Mouse (Mus musculus) frontal cortex, adult (tissue): ENCODE measurements around the gene Wapl.

ENCODE experiments used
- ATAC-seq: cut with Nextera tagmentation; 2 replicates; pipeline ENCODE4 v1.9.2; 2017; ENCODE audit warnings: mild to moderate bottlenecking, moderate library complexity, mixed read lengths; ENCODE audit not compliant: low TSS enrichment

The Wapl gene

GRCm38 (mm10) chr14:34774231-34774630, 100.5 kb downstream of the Wapl start:
- no peak for ATAC-seq

- ATAC-seq, result no peak
These were observed 103.1 kb downstream of the Wapl start for GRCm38 (mm10) chr14:34776719-34777385.

GRCm38 (mm10) chr14:34777810-34778209, 104.1 kb downstream of the Wapl start:
- ATAC-seq, result peak; percentile 88

- ATAC-seq, result no peak
These were observed 105.0 kb downstream of the Wapl start for GRCm38 (mm10) chr14:34778760-34779159.

- no peak for ATAC-seq
These were observed 119.8 kb downstream of the Wapl start for GRCm38 (mm10) chr14:34793406-34794037.
